Mouse (Mus musculus) kidney, embryonic 16.5 days (tissue): ENCODE measurements at regions not wholly inside any gene's neighbourhood (a gene's known extent, or its start where the extent isn't known, plus 50 kb on each side); places are given as distances from the start of the nearest gene placed in this dataset.
"Not testable (repeated sequence)": the region's sequence is repeated elsewhere in the genome, so short reads cannot be mapped to it uniquely, and the experiment has no call there.

Source experiments
- ATAC-seq: fragments of 200-750 bp; cut with Nextera tagmentation; 2 replicates; pipeline ENCODE4 v1.8.0; 2017; ENCODE audit warnings: moderate TSS enrichment; ENCODE audit not compliant: low FRiP score, low TSS enrichment
- H3K27ac ChIP-seq: fragments of 300-500 bp; sonication (generic); 2 replicates; pipeline ENCODE4 v1.5.1; 2014; ENCODE audit warnings: low read length
- H3K27me3 ChIP-seq: fragments of 300-500 bp; sonication (generic); 2 replicates; pipeline ENCODE4 v1.6.1; 2014; ENCODE audit warnings: low read length, control low read depth, mixed read lengths; ENCODE audit not compliant: insufficient read depth
- H3K36me3 ChIP-seq: fragments of 300-500 bp; sonication (generic); 2 replicates; pipeline ENCODE4 v1.6.1; 2014; ENCODE audit warnings: low read length, control low read depth, mixed read lengths; ENCODE audit not compliant: insufficient read depth
- H3K4me1 ChIP-seq: fragments of 300-500 bp; sonication (generic); 2 replicates; pipeline ENCODE4 v1.6.1; 2014; ENCODE audit warnings: low read length, control low read depth, mixed read lengths; ENCODE audit not compliant: insufficient read depth
- H3K4me2 ChIP-seq: fragments of 300-500 bp; sonication (generic); replicated peaks from 2 replicates; pipeline ENCODE4 v1.6.1; 2014; ENCODE audit warnings: low read depth, low read length
- H3K4me3 ChIP-seq: fragments of 300-500 bp; sonication (generic); 2 replicates; pipeline ENCODE4 v1.5.1; 2014; ENCODE audit warnings: mild to moderate bottlenecking, low read length
- H3K9ac ChIP-seq: fragments of 300-500 bp; sonication (generic); replicated peaks from 2 replicates; pipeline ENCODE4 v1.6.1; 2014; ENCODE audit warnings: low read length
- H3K9me3 ChIP-seq: fragments of 300-500 bp; sonication (generic); 2 replicates; pipeline ENCODE4 v1.6.1; 2016; ENCODE audit warnings: low read length, control low read depth
- WGBS: fragments of 180-500 bp; shearing (Covaris S2); extraction: QIAGEN DNeasy Blood & Tissue Kit; methylation state at CpG from one replicate; pipeline ENCODE4 v1.1.7; 2014; 5-methylcytosine and 5-hydroxymethylcytosine counted together

- H3K27ac ChIP-seq, H3K27me3 ChIP-seq, H3K9ac ChIP-seq, H3K4me3 ChIP-seq, H3K36me3 ChIP-seq, H3K4me2 ChIP-seq, ATAC-seq, H3K9me3 ChIP-seq, H3K4me1 ChIP-seq: not testable (repeated sequence)
- WGBS, result 98% methylated on average over 2 of the region's 2 CpGs
Measured at GRCm38 (mm10) chr6:5576891-5577290, 80.8 kb upstream of the Pdk4 start.

- Histone ChIP-seq H3K27ac (no peak overlapping the region), H3K4me3 (no peak overlapping the region), H3K9ac (no peak overlapping the region), H3K27me3 (no peaks in the 10 kb centered on the region), H3K36me3 (no peaks in the 10 kb centered on the region), H3K4me1 (no peaks in the 10 kb centered on the region), H3K9me3 (no peaks in the 10 kb centered on the region), H3K4me2 (no peak overlapping the region)
- WGBS, result 85% methylated on average over 5 of the region's 5 CpGs
- ATAC-seq, result no peak
Measured at GRCm38 (mm10) chr6:5566582-5566981, 70.5 kb upstream of the Pdk4 start.

GRCm38 (mm10) chr6:5565049-5565448 lies 68.9 kb upstream of the Pdk4 start:
- H3K27ac ChIP-seq, result no peak overlapping the region
- H3K9ac ChIP-seq, result no peak overlapping the region
- no peak for ATAC-seq
- no peaks in the 10 kb centered on the region for H3K27me3 ChIP-seq
- H3K36me3 ChIP-seq, result no peaks in the 10 kb centered on the region
- no peak overlapping the region for H3K4me2 ChIP-seq
- WGBS, result 77% methylated on average over 2 of the region's 2 CpGs
- no peak overlapping the region for H3K4me3 ChIP-seq
- no peaks in the 10 kb centered on the region for H3K9me3 ChIP-seq
- no peaks in the 10 kb centered on the region for H3K4me1 ChIP-seq

- ATAC-seq, result no peak
- Histone ChIP-seq H3K27ac (no peak overlapping the region), H3K4me2 (no peak overlapping the region), H3K9me3 (no peaks in the 10 kb centered on the region), H3K27me3 (no peaks in the 10 kb centered on the region), H3K4me3 (no peak overlapping the region), H3K4me1 (no peaks in the 10 kb centered on the region), H3K9ac (no peak overlapping the region), H3K36me3 (no peaks in the 10 kb centered on the region)
- 72% methylated on average over 4 of the region's 4 CpGs for WGBS
Measured at GRCm38 (mm10) chr6:5553703-5554394, 57.7 kb upstream of the Pdk4 start.

- Histone ChIP-seq H3K27ac (no peak overlapping the region), H3K9ac (no peak overlapping the region), H3K9me3 (no peaks in the 10 kb centered on the region), H3K27me3 (no peaks in the 10 kb centered on the region), H3K4me3 (no peak overlapping the region), H3K36me3 (no peaks in the 10 kb centered on the region), H3K4me1 (no peaks in the 10 kb centered on the region), H3K4me2 (no peak overlapping the region)
- no peak for ATAC-seq
- WGBS, result 58% methylated on average over 1 of the region's 1 CpGs
Measured at GRCm38 (mm10) chr6:5550067-5550466, 54.0 kb upstream of the Pdk4 start.
